Mouse (Mus musculus): ENCODE measurements around the gene Dedd. TPM values are rescaled to one million over a fixed set of nuclear protein-coding genes. Genes with fewer than 3 reads are reported as not detected.

Gene Dedd
- polyA plus RNA-seq, 1 experiment from 2014 or later: 47.1 TPM

- peaks cover 2% of the 10 kb centered on the region; the same call in 1 of the 2 replicates for H3K9me3 ChIP-seq (ENCODE audit: control insufficient read depth, low read length)
- H3K4me2 ChIP-seq (replicated peaks; ENCODE audit: low read depth, low read length): peak overlapping the region; percentile 84
- 33% methylated on average over 16 of the region's 16 CpGs for WGBS
- no peaks in the 10 kb centered on the region for H3K4me1 ChIP-seq (ENCODE audit: control insufficient read depth, insufficient read depth, low read length)
- H3K36me3 ChIP-seq (ENCODE audit: control insufficient read depth, insufficient read depth, low read length): peaks cover 21% of the 10 kb centered on the region
- H3K9ac ChIP-seq (ENCODE audit: low read depth, low read length): peak overlapping the region; percentile 62; the same call in 1 of the 2 replicates
- H3K4me3 ChIP-seq (ENCODE audit: low read length): peak overlapping the region; percentile 50
- peak; percentile 61 for ATAC-seq (ENCODE audit: low FRiP score, low TSS enrichment)
- H3K27ac ChIP-seq (ENCODE audit: low read depth, low read length): 0 out of 2 replicates have a peak overlapping the region, but pooled peaks have one; percentile 24
- H3K27me3 ChIP-seq (ENCODE audit: control insufficient read depth, insufficient read depth, low read length): no peaks in the 10 kb centered on the region
Measured at GRCm38 (mm10) chr1:171361106-171362103, 32.5 kb downstream of the Dedd start.

DNA sequence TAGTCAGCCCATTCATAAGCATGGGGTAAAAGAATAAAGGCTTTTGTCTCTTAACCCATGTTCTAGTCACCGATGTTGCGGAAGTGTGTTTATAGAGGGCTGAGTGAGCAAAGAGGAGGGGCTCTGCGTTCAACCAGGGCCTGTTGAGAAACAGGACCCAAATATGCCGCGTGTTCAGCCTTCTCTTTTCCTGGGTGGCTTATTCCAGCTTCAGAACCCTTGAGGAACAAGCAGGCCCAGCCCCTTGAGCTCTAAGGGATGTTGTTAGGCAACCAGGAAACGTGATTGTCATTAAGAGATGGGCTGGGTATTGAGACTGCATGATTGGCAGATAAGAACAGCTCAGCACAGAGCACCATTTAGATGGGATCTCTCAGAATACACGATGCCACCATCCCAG is 37.0 kb downstream of the Dedd start:
- no peak overlapping the region for H3K27ac ChIP-seq (ENCODE audit: low read depth, low read length)
- H3K27me3 ChIP-seq (ENCODE audit: control insufficient read depth, insufficient read depth, low read length): no peaks in the 10 kb centered on the region
- no peak overlapping the region for H3K4me3 ChIP-seq (ENCODE audit: low read length)
- ATAC-seq (ENCODE audit: low FRiP score, low TSS enrichment): no peak
- no peaks in the 10 kb centered on the region for H3K9me3 ChIP-seq (ENCODE audit: control insufficient read depth, low read length)
- WGBS: 65% methylated on average over 7 of the region's 7 CpGs
- no peak overlapping the region for H3K9ac ChIP-seq (ENCODE audit: low read depth, low read length)
- H3K4me1 ChIP-seq (ENCODE audit: control insufficient read depth, insufficient read depth, low read length): no peaks in the 10 kb centered on the region
- H3K36me3 ChIP-seq (ENCODE audit: control insufficient read depth, insufficient read depth, low read length): no peaks in the 10 kb centered on the region
- no peak overlapping the region for H3K4me2 ChIP-seq (replicated peaks; ENCODE audit: low read depth, low read length)

GRCm38 (mm10) chr1:171369845-171370556 is 41.1 kb downstream of the Dedd start, which contains the start of gene Nectin4:
Nectin4 (plus strand) TSS chr1:171370099.
- H3K9ac ChIP-seq (ENCODE audit: low read depth, low read length): peak within 1 kb of the TSS; percentile 40; the same call in 1 of the 2 replicates
- no peaks in the 10 kb centered on the region for H3K27me3 ChIP-seq (ENCODE audit: control insufficient read depth, insufficient read depth, low read length)

DNA sequence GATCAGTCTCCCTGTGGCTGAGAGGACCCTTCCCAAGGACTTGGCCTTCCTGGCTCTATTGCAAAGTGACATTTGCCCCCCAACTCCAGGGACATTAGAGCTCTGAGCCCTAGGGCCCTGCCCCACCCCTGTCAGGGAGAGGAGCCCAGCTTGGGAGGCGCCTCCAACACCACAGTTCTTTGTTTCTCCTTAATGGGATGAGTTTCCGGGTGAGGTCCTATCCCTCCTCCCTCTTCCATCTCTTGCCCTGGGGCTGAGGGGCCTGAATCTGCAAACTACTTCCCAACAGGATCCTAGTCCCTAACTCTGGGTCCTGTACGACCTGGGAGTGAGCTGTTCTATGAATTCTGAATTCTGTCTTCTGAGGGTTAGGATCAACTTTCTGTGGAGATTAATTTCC is 43.9 kb downstream of the Dedd start:
- Histone ChIP-seq H3K4me3 (ENCODE audit: low read length) (no peak overlapping the region), H3K27me3 (ENCODE audit: control insufficient read depth, insufficient read depth, low read length) (no peaks in the 10 kb centered on the region), H3K9ac (ENCODE audit: low read depth, low read length) (no peak overlapping the region), H3K27ac (ENCODE audit: low read depth, low read length) (no peak overlapping the region), H3K4me1 (ENCODE audit: control insufficient read depth, insufficient read depth, low read length) (peaks cover 6% of the 10 kb centered on the region; the same call in 1 of the 2 replicates), H3K4me2 (replicated peaks; ENCODE audit: low read depth, low read length) (no peak overlapping the region), H3K9me3 (ENCODE audit: control insufficient read depth, low read length) (no peaks in the 10 kb centered on the region), H3K36me3 (ENCODE audit: control insufficient read depth, insufficient read depth, low read length) (no peaks in the 10 kb centered on the region)
- 46% methylated on average over 3 of the region's 3 CpGs for WGBS
- ATAC-seq (ENCODE audit: low FRiP score, low TSS enrichment): no peak

More at GRCm38 (mm10) chr1:171369845-171370556, 41.1 kb downstream of the Dedd start, which contains the start of gene Nectin4:
- 29% methylated on average over 20 of the region's 20 CpGs for WGBS
- no peak within 1 kb of the TSS for H3K27ac ChIP-seq (ENCODE audit: low read depth, low read length)
- no peaks in the 10 kb centered on the region for H3K9me3 ChIP-seq (ENCODE audit: control insufficient read depth, low read length)
- peak within 1 kb of the TSS; percentile 27 for H3K4me2 ChIP-seq (replicated peaks; ENCODE audit: low read depth, low read length)
- no peaks in the 10 kb centered on the region for H3K36me3 ChIP-seq (ENCODE audit: control insufficient read depth, insufficient read depth, low read length)
- ATAC-seq (ENCODE audit: low FRiP score, low TSS enrichment): peak; percentile 20; the same call in 1 of the 2 replicates
- 0 out of 2 replicates have a peak, but pooled peaks cover 6% of the 10 kb centered on the region for H3K4me1 ChIP-seq (ENCODE audit: control insufficient read depth, insufficient read depth, low read length)
- H3K4me3 ChIP-seq (ENCODE audit: low read length): peak within 1 kb of the TSS; percentile 12; the same call in 1 of the 2 replicates

GRCm38 (mm10) chr1:171373946-171374345 is 45.0 kb downstream of the Dedd start:
- no peaks in the 10 kb centered on the region for H3K36me3 ChIP-seq (ENCODE audit: control insufficient read depth, insufficient read depth, low read length)
- no peak overlapping the region for H3K4me2 ChIP-seq (replicated peaks; ENCODE audit: low read depth, low read length)
- H3K27me3 ChIP-seq (ENCODE audit: control insufficient read depth, insufficient read depth, low read length): no peaks in the 10 kb centered on the region
- no peak for ATAC-seq (ENCODE audit: low FRiP score, low TSS enrichment)
- H3K27ac ChIP-seq (ENCODE audit: low read depth, low read length): no peak overlapping the region
- H3K9ac ChIP-seq (ENCODE audit: low read depth, low read length): no peak overlapping the region
- H3K4me3 ChIP-seq (ENCODE audit: low read length): no peak overlapping the region
- no peaks in the 10 kb centered on the region for H3K9me3 ChIP-seq (ENCODE audit: control insufficient read depth, low read length)
- 9% methylated on average over 3 of the region's 4 CpGs for WGBS
- H3K4me1 ChIP-seq (ENCODE audit: control insufficient read depth, insufficient read depth, low read length): peaks cover 6% of the 10 kb centered on the region; the same call in 1 of the 2 replicates

- 41% methylated on average over 9 of the region's 9 CpGs for WGBS
- no peak overlapping the region for H3K4me3 ChIP-seq (ENCODE audit: low read length)
- H3K9ac ChIP-seq (ENCODE audit: low read depth, low read length): no peak overlapping the region
- H3K27me3 ChIP-seq (ENCODE audit: control insufficient read depth, insufficient read depth, low read length): peaks cover 3% of the 10 kb centered on the region; the same call in 1 of the 2 replicates
- H3K27ac ChIP-seq (ENCODE audit: low read depth, low read length): no peak overlapping the region
- ATAC-seq (ENCODE audit: low FRiP score, low TSS enrichment): 0 out of 2 replicates have a peak, but pooled peaks have one; percentile 37
- no peak overlapping the region for H3K4me2 ChIP-seq (replicated peaks; ENCODE audit: low read depth, low read length)
- no peaks in the 10 kb centered on the region for H3K36me3 ChIP-seq (ENCODE audit: control insufficient read depth, insufficient read depth, low read length)
- H3K9me3 ChIP-seq (ENCODE audit: control insufficient read depth, low read length): no peaks in the 10 kb centered on the region
- peaks cover 15% of the 10 kb centered on the region; the same call in 1 of the 2 replicates for H3K4me1 ChIP-seq (ENCODE audit: control insufficient read depth, insufficient read depth, low read length)
Measured at GRCm38 (mm10) chr1:171375646-171376097, 46.7 kb downstream of the Dedd start.

- peaks cover 12% of the 10 kb centered on the region; the same call in 1 of the 2 replicates for H3K4me1 ChIP-seq (ENCODE audit: control insufficient read depth, insufficient read depth, low read length)
- H3K36me3 ChIP-seq (ENCODE audit: control insufficient read depth, insufficient read depth, low read length): no peaks in the 10 kb centered on the region
- peaks cover 7% of the 10 kb centered on the region for H3K27me3 ChIP-seq (ENCODE audit: control insufficient read depth, insufficient read depth, low read length)
- no peak overlapping the region for H3K4me2 ChIP-seq (replicated peaks; ENCODE audit: low read depth, low read length)
- H3K4me3 ChIP-seq (ENCODE audit: low read length): no peak overlapping the region
- 83% methylated on average over 6 of the region's 6 CpGs for WGBS
- no peak overlapping the region for H3K27ac ChIP-seq (ENCODE audit: low read depth, low read length)
- no peaks in the 10 kb centered on the region for H3K9me3 ChIP-seq (ENCODE audit: control insufficient read depth, low read length)
- H3K9ac ChIP-seq (ENCODE audit: low read depth, low read length): no peak overlapping the region
- no peak for ATAC-seq (ENCODE audit: low FRiP score, low TSS enrichment)
Measured at GRCm38 (mm10) chr1:171378298-171378697, 49.4 kb downstream of the Dedd start.

DNA sequence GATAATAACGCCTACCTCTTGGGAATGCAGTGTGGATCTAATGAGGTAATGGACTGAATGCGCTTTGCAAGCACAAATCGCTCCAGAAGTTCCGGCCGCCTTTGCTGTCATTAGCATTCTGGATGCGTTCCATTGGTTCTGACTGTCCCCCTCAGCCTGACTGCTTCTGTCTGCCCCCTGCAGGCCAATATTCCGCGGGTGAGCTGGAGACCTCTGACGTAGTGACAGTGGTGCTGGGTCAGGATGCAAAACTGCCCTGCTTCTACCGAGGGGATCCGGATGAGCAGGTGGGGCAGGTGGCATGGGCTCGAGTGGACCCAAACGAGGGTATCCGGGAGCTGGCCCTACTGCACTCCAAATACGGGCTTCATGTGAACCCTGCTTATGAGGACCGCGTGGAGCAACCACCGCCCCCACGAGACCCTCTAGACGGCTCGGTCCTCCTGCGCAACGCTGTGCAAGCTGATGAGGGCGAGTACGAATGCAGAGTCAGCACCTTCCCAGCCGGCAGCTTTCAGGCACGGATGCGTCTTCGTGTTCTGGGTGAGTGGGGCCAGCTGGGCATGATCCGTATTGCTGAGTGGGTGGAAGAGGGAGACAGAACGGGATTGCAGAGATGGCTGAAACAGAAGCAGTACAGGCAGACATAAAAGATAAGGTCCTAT is 51.1 kb downstream of the Dedd start:
- peak overlapping the region; percentile 28 for H3K4me3 ChIP-seq (ENCODE audit: low read length)
- H3K4me1 ChIP-seq (ENCODE audit: control insufficient read depth, insufficient read depth, low read length): peaks cover 8% of the 10 kb centered on the region; the same call in 1 of the 2 replicates
- H3K27ac ChIP-seq (ENCODE audit: low read depth, low read length): no peak overlapping the region
- peaks cover 7% of the 10 kb centered on the region for H3K27me3 ChIP-seq (ENCODE audit: control insufficient read depth, insufficient read depth, low read length)
- H3K9ac ChIP-seq (ENCODE audit: low read depth, low read length): peak overlapping the region; percentile 37; the same call in 1 of the 2 replicates
- H3K9me3 ChIP-seq (ENCODE audit: control insufficient read depth, low read length): no peaks in the 10 kb centered on the region
- H3K4me2 ChIP-seq (replicated peaks; ENCODE audit: low read depth, low read length): peak overlapping the region; percentile 50
- 3% methylated on average over 31 of the region's 31 CpGs for WGBS
- ATAC-seq (ENCODE audit: low FRiP score, low TSS enrichment): peak; percentile 65
- H3K36me3 ChIP-seq (ENCODE audit: control insufficient read depth, insufficient read depth, low read length): no peaks in the 10 kb centered on the region
